Mouse (Mus musculus) megakaryocyte, adult 5-6 weeks (primary cell): ENCODE results near the gene Hsdl2. TPM values are rescaled to one million over a fixed set of nuclear protein-coding genes. Genes with fewer than 3 reads are reported as not detected.

Experiments used
- ATAC-seq: 2 replicates; pipeline ENCODE4 v1.8.0; 2016; ENCODE audit warnings: mild to moderate bottlenecking, inconsistent platforms; ENCODE audit not compliant: poor library complexity, severe bottlenecking
- total RNA-seq, 2 experiments: library from RNA; stranded (forward) in 1 of 2; stranded (reverse) in 1 of 2; fragments of 153-499, 151-499 nt in 1 of 2; fragments of 221-1000, 200-1000 nt in 1 of 2; gene quantifications; 2 replicates each; pipeline versions ENCODE4 v1.2.3 to v1.2.4; 2015 to 2017

The Hsdl2 gene
- total RNA-seq, 2 experiments from 2014 or later: 22.3 to 23.5 TPM

- ATAC-seq: no peak
Measured at GRCm38 (mm10) chr4:59668050-59668449, 86.7 kb downstream of the Hsdl2 start.

Other genes with a start within 250 kb of the Hsdl2 start
- 16.3 and 24.0 TPM in 2 replicates for gene Susd1, start 142.9 kb upstream of the Hsdl2 start, total RNA-seq (2015)
- gene Susd1, start 142.9 kb upstream of the Hsdl2 start, total RNA-seq (2017): 33.6 and 33.9 TPM in 2 replicates
- gene Ptbp3, start 32.2 kb upstream of the Hsdl2 start, total RNA-seq (2015): 341 TPM in 2 replicates
- gene Ptbp3, start 32.2 kb upstream of the Hsdl2 start, total RNA-seq (2017): 283 and 309 TPM in 2 replicates
- 3.6 and 4.6 TPM in 2 replicates for gene E130308A19Rik, start 44.6 kb downstream of the Hsdl2 start, total RNA-seq (2015)
- gene E130308A19Rik, start 44.6 kb downstream of the Hsdl2 start, total RNA-seq (2017): 1.9 and 2.0 TPM in 2 replicates
- gene Inip, start 220.0 kb downstream of the Hsdl2 start, total RNA-seq (2015): 41.6 and 49.0 TPM in 2 replicates
- 47.3 and 52.7 TPM in 2 replicates for gene Inip, start 220.0 kb downstream of the Hsdl2 start, total RNA-seq (2017)
- 16.8 and 17.9 TPM in 2 replicates for gene Snx30, start 224.3 kb downstream of the Hsdl2 start, total RNA-seq (2015)
- 28.2 and 29.7 TPM in 2 replicates for gene Snx30, start 224.3 kb downstream of the Hsdl2 start, total RNA-seq (2017)